Mouse (Mus musculus) kidney, adult 2 months (tissue): ENCODE data around the gene Derl3.

ENCODE experiments used
- CTCF ChIP-seq: fragments of 200-500 bp; conservative IDR thresholded peaks from 2 replicates; pipeline ENCODE4 v1.5.1; 2011; ENCODE audit warnings: low read depth, mild to moderate bottlenecking, control low read depth, low read length, moderate library complexity, mixed read lengths; ENCODE audit not compliant: insufficient read depth, insufficient read length
- POLR2A ChIP-seq: fragments of 200-500 bp; IDR thresholded peaks from one replicate; pipeline ENCODE4 v1.6.1; 2011; ENCODE audit warnings: low read depth, low read length, control low read depth

DNA sequence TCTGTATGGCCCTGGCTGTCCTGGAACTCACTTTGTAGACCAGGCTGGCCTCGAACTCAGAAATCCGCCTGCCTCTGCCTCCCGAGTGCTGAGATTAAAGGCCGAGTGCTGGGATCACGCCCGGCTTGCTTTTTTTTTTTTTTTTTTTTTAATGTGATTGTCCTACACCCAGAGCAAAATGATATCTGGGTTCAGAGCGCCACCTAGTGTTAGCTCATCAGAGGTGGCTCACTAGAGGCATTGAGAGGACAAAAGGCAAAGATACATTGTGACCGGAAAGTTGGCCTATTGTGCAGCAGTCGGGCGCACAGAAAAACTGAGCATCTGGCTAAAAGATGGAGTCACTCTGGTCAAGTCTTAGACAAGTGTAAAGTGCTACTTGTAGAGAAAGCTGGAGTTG lies 39.8 kb upstream of the Derl3 start:
- TF ChIP-seq POLR2A (no peak), CTCF (peak; percentile 70)
